Mouse (Mus musculus): ENCODE measurements around the gene Sh3bp2.
"Not testable (repeated sequence)": the region's sequence is repeated elsewhere in the genome, so short reads cannot be mapped to it uniquely, and the experiment has no call there.

The Sh3bp2 gene

GRCm38 (mm10) chr5:34572568-34572967 is 46.9 kb downstream of the Sh3bp2 start:
- DNase-seq (ENCODE audit: low read depth, low spot score): not testable (repeated sequence)

GRCm38 (mm10) chr5:34573268-34574221 is 47.9 kb downstream of the Sh3bp2 start, which contains the start of gene Add1:
Gene Add1, plus strand, starts transcription at chr5:34573664.
- peak; percentile 94 for DNase-seq (ENCODE audit: low read depth, low spot score)

- DNase-seq (ENCODE audit: low read depth, low spot score): no peak
These were observed 49.1 kb downstream of the Sh3bp2 start for GRCm38 (mm10) chr5:34574721-34575120.

- no peak for DNase-seq (ENCODE audit: low read depth, low spot score)
These were observed 50.6 kb downstream of the Sh3bp2 start for GRCm38 (mm10) chr5:34576286-34576685.

GRCm38 (mm10) chr5:34578038-34578655 is 52.5 kb downstream of the Sh3bp2 start:
- DNase-seq (ENCODE audit: low read depth, low spot score): no peak

- DNase-seq (ENCODE audit: low read depth, low spot score): no peak
These were observed 53.7 kb downstream of the Sh3bp2 start for GRCm38 (mm10) chr5:34579377-34579776.

- DNase-seq (ENCODE audit: low read depth, low spot score): not testable (repeated sequence)
These were observed 56.2 kb downstream of the Sh3bp2 start for GRCm38 (mm10) chr5:34581671-34582313.

- no peak for DNase-seq (ENCODE audit: low read depth, low spot score)
These were observed 56.7 kb downstream of the Sh3bp2 start for GRCm38 (mm10) chr5:34582314-34582675.

GRCm38 (mm10) chr5:34585216-34585615 is 59.6 kb downstream of the Sh3bp2 start:
- DNase-seq (ENCODE audit: low read depth, low spot score): no peak

GRCm38 (mm10) chr5:34587881-34588280 is 62.2 kb downstream of the Sh3bp2 start:
- DNase-seq (ENCODE audit: low read depth, low spot score): no peak

- DNase-seq (ENCODE audit: low read depth, low spot score): no peak
These were observed 64.4 kb downstream of the Sh3bp2 start for GRCm38 (mm10) chr5:34590059-34590458.

GRCm38 (mm10) chr5:34590702-34591101 is 65.1 kb downstream of the Sh3bp2 start:
- DNase-seq (ENCODE audit: low read depth, low spot score): no peak

GRCm38 (mm10) chr5:34591388-34592004 is 65.9 kb downstream of the Sh3bp2 start:
- no peak for DNase-seq (ENCODE audit: low read depth, low spot score)

- DNase-seq (ENCODE audit: low read depth, low spot score): not testable (repeated sequence)
These were observed 66.6 kb downstream of the Sh3bp2 start for GRCm38 (mm10) chr5:34592224-34592623.

- DNase-seq (ENCODE audit: low read depth, low spot score): no peak
These were observed 67.0 kb downstream of the Sh3bp2 start for GRCm38 (mm10) chr5:34592666-34593065.

GRCm38 (mm10) chr5:34593202-34593727 is 67.6 kb downstream of the Sh3bp2 start:
- DNase-seq (ENCODE audit: low read depth, low spot score): no peak

GRCm38 (mm10) chr5:34604576-34604975 is 78.9 kb downstream of the Sh3bp2 start:
- no peak for DNase-seq (ENCODE audit: low read depth, low spot score)

- no peak for DNase-seq (ENCODE audit: low read depth, low spot score)
These were observed 81.7 kb downstream of the Sh3bp2 start for GRCm38 (mm10) chr5:34607100-34607880.

GRCm38 (mm10) chr5:34608226-34608625 is 82.6 kb downstream of the Sh3bp2 start:
- no peak for DNase-seq (ENCODE audit: low read depth, low spot score)

GRCm38 (mm10) chr5:34609966-34610365 is 84.3 kb downstream of the Sh3bp2 start:
- no peak for DNase-seq (ENCODE audit: low read depth, low spot score)
